Mouse (Mus musculus): ENCODE results near the gene Hsd17b12. TPM values are rescaled to one million over a fixed set of nuclear protein-coding genes. Genes with fewer than 3 reads are reported as not detected.

Gene Hsd17b12
- 123 TPM in 2 replicates for polyA plus RNA-seq (2015; fragmentation: Nextera tagmentation; extraction: Ambion mirVana)

DNA sequence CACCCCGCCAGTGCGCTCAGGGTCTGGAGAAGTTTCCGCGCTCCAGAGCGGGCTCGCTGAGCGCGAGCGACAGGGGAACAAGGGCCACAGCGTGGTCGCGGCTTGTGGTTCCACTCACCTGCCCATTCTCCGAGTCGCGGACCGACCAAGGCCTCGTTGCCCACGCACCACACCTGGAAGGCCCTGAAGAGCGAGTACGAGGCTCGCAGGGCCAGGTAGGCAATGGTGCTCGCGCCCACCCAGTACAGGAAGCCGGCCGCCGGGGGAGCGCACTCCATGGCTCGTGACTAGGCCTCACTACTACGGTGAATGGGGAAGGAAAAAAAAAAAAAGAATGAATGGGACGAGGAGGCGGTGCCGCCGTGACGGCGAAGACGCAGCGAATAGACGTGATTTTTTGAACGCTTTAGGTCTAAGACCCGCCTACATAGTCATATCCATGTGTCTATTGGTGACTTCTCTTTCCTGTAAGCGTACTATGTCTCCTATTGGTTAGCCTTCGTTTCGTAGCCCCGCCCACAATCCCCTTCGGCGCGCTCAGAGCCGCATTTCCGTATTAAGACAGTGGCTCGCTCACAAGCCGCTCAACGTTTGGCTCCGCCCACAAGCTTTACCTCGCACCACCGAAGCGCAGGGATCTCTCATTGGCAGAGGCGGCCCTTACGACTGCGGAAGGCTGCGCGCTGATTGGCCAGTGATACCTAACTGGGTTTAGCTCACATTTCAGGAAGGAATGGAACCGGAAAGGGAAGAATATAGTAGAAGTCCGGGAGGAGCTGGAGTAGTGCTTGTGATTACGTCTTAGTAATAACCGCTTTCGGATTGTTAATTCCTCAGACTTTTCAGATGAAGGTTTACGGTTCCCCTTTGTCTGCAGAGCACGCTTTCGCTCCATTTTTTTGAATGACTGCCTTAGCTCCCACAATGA, at the start of gene Hsd17b12:
Gene Hsd17b12 (minus strand): TSS at position 373 of the 928 bp plus-strand sequence.
- H3K4me3 ChIP-seq (replicated peaks), result peak within 1 kb of the TSS; percentile 92
- WGBS, result under 1% methylated on average over 69 of the region's 69 CpGs
- H3K27ac ChIP-seq (replicated peaks), result peak within 1 kb of the TSS; percentile 92
- H3K27me3 ChIP-seq, result no peaks in the 10 kb centered on the region; the same call in 1 of the 2 replicates
- H3K4me2 ChIP-seq (replicated peaks), result peak within 1 kb of the TSS; percentile 59
- peak; percentile 100 for ATAC-seq (ENCODE audit: insufficient number of reproducible peaks, low FRiP score, low TSS enrichment, low read depth)
- H3K9me3 ChIP-seq (replicated peaks), result no peaks in the 10 kb centered on the region
- peak within 1 kb of the TSS; percentile 89 for H3K9ac ChIP-seq
- no peaks in the 10 kb centered on the region for H3K36me3 ChIP-seq
- H3K4me1 ChIP-seq, result 0 out of 2 replicates have a peak, but pooled peaks cover 13% of the 10 kb centered on the region

- 76% methylated on average over 2 of the region's 2 CpGs for WGBS
- no peak overlapping the region for H3K4me3 ChIP-seq (replicated peaks)
- H3K9ac ChIP-seq, result no peak overlapping the region
- peaks cover 11% of the 10 kb centered on the region for H3K27me3 ChIP-seq
- no peak overlapping the region for H3K27ac ChIP-seq (replicated peaks)
- no peaks in the 10 kb centered on the region for H3K9me3 ChIP-seq (replicated peaks)
- H3K36me3 ChIP-seq, result no peaks in the 10 kb centered on the region
- no peak overlapping the region for H3K4me2 ChIP-seq (replicated peaks)
- no peaks in the 10 kb centered on the region for H3K4me1 ChIP-seq
- no peak for ATAC-seq (ENCODE audit: insufficient number of reproducible peaks, low FRiP score, low TSS enrichment, low read depth)
These were observed 27.1 kb upstream of the Hsd17b12 start for GRCm38 (mm10) chr2:94184906-94185305.

DNA sequence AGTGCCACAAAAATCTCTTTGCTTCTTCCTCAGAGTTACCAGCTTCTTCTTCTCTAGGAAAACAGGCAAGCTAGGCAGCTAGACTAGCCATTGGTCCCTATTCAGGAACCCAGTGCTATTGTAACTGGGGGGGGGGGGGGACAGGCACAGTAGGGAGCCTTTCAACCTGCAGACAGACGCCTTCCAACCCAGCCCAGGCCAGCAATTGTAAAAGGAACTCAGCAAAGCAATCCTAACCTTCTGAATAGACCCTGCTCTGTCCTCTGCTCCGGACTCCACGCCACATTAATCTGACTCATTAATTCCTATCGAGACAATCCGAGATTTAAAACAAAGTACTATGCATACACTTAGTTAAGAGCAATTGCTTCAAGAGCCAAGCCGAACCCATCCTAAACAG, 26.4 kb upstream of the Hsd17b12 start:
- no peaks in the 10 kb centered on the region for H3K9me3 ChIP-seq (replicated peaks)
- no peak for ATAC-seq (ENCODE audit: insufficient number of reproducible peaks, low FRiP score, low TSS enrichment, low read depth)
- H3K4me3 ChIP-seq (replicated peaks), result no peak overlapping the region
- no peak overlapping the region for H3K27ac ChIP-seq (replicated peaks)
- H3K4me1 ChIP-seq, result no peaks in the 10 kb centered on the region
- 14% methylated on average over 6 of the region's 6 CpGs for WGBS
- no peak overlapping the region for H3K9ac ChIP-seq
- peaks cover 11% of the 10 kb centered on the region for H3K27me3 ChIP-seq
- no peak overlapping the region for H3K4me2 ChIP-seq (replicated peaks)
- no peaks in the 10 kb centered on the region for H3K36me3 ChIP-seq

DNA sequence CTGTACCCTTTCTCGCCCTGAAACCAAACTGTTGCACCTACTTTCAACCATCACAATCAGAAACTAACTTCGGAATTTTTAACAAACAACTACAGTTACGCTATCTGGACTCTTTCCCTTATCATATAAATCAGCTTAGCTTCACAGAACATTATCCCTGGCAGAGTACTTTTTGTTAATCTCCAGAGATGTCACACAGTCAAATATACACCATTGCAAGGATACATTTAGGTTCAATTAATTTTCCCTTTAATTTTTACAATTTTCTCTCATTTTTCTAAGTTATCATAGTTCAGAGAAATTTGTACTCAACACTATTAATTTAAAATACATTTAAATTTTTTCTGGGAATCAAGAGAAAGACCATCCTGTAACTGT, 21.3 kb upstream of the Hsd17b12 start:
- H3K4me1 ChIP-seq, result peaks cover 13% of the 10 kb centered on the region
- ATAC-seq (ENCODE audit: insufficient number of reproducible peaks, low FRiP score, low TSS enrichment, low read depth), result no peak; the same call in 1 of the 2 replicates
- H3K9ac ChIP-seq, result no peak overlapping the region
- WGBS, result under 1% methylated on average over 3 of the region's 3 CpGs
- H3K27ac ChIP-seq (replicated peaks), result no peak overlapping the region
- H3K27me3 ChIP-seq, result peaks cover 8% of the 10 kb centered on the region
- no peaks in the 10 kb centered on the region for H3K9me3 ChIP-seq (replicated peaks)
- peak overlapping the region; percentile 84 for H3K4me3 ChIP-seq (replicated peaks)
- no peaks in the 10 kb centered on the region for H3K36me3 ChIP-seq
- H3K4me2 ChIP-seq (replicated peaks), result peak overlapping the region; percentile 62; the same call in 1 of the 2 replicates

GRCm38 (mm10) chr2:94178321-94179029, 20.7 kb upstream of the Hsd17b12 start:
- H3K4me1 ChIP-seq, result peaks cover 13% of the 10 kb centered on the region
- H3K27me3 ChIP-seq, result peaks cover 7% of the 10 kb centered on the region
- H3K9me3 ChIP-seq (replicated peaks), result no peaks in the 10 kb centered on the region
- ATAC-seq (ENCODE audit: insufficient number of reproducible peaks, low FRiP score, low TSS enrichment, low read depth), result peak; percentile 91
- H3K4me2 ChIP-seq (replicated peaks), result peak overlapping the region; percentile 62
- no peaks in the 10 kb centered on the region for H3K36me3 ChIP-seq
- 1% methylated on average over 22 of the region's 22 CpGs for WGBS
- H3K9ac ChIP-seq, result peak overlapping the region; percentile 64
- no peak overlapping the region for H3K27ac ChIP-seq (replicated peaks)
- H3K4me3 ChIP-seq (replicated peaks), result peak overlapping the region; percentile 84

DNA sequence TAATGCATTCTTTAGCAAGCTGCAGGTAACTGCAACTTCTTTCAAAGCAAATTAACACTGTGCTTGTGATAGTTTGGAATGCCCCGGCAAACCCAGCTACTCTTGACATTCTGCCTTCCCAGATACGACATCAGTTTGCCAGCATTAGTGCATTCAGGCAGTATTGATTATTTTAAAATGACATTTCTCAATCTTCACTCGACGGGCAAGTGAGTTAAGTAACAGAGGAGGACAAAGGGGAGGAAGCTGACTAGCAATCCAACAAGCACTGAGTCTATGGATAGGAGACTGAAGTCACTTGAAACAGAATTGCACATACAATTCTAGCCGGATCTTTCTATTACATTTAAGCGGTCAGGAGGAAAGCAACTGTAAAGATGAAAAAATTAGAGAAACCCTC, 19.5 kb upstream of the Hsd17b12 start:
- Histone ChIP-seq H3K4me3 (replicated peaks) (no peak overlapping the region), H3K4me1 (peaks cover 13% of the 10 kb centered on the region), H3K27ac (replicated peaks) (no peak overlapping the region), H3K4me2 (replicated peaks) (peak overlapping the region; percentile 62; the same call in 1 of the 2 replicates), H3K27me3 (no peaks in the 10 kb centered on the region), H3K9me3 (replicated peaks) (no peaks in the 10 kb centered on the region), H3K9ac (no peak overlapping the region), H3K36me3 (no peaks in the 10 kb centered on the region)
- 80% methylated on average over 6 of the region's 6 CpGs for WGBS
- no peak for ATAC-seq (ENCODE audit: insufficient number of reproducible peaks, low FRiP score, low TSS enrichment, low read depth)

- Histone ChIP-seq H3K9me3 (replicated peaks) (no peaks in the 10 kb centered on the region), H3K27me3 (no peaks in the 10 kb centered on the region), H3K4me2 (replicated peaks) (no peak overlapping the region), H3K36me3 (no peaks in the 10 kb centered on the region), H3K27ac (replicated peaks) (no peak overlapping the region), H3K4me1 (peaks cover 13% of the 10 kb centered on the region), H3K9ac (no peak overlapping the region), H3K4me3 (replicated peaks) (no peak overlapping the region)
- no peak for ATAC-seq (ENCODE audit: insufficient number of reproducible peaks, low FRiP score, low TSS enrichment, low read depth)
- WGBS, result 90% methylated on average over 3 of the region's 3 CpGs
These were observed 18.6 kb upstream of the Hsd17b12 start for GRCm38 (mm10) chr2:94176381-94176780.

GRCm38 (mm10) chr2:94173549-94173948, 15.8 kb upstream of the Hsd17b12 start:
- Histone ChIP-seq H3K4me2 (replicated peaks) (no peak overlapping the region), H3K27ac (replicated peaks) (no peak overlapping the region), H3K4me3 (replicated peaks) (no peak overlapping the region), H3K4me1 (peaks cover 13% of the 10 kb centered on the region), H3K9ac (no peak overlapping the region), H3K27me3 (no peaks in the 10 kb centered on the region), H3K36me3 (no peaks in the 10 kb centered on the region), H3K9me3 (replicated peaks) (no peaks in the 10 kb centered on the region)
- ATAC-seq (ENCODE audit: insufficient number of reproducible peaks, low FRiP score, low TSS enrichment, low read depth), result no peak
- WGBS, result 89% methylated on average over 13 of the region's 13 CpGs

DNA sequence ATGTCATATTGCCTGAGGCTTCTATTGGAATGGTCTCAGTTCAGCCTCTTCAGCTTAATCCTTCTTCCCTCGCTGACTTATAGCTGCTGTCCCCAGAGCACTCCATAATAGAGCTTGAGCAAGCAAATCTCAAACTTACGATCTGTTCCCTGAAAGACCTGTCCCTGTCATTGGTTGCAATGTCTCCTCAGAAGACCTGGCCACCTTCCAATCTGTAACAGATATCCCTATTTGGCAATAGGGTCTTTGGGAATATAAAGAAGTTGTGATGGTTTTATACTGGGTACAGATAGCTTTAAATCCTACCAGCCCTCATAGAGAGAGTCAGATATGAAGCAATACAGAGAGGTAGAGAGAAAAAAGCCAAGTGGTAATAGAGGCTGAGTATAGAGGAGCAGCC, 5.4 kb upstream of the Hsd17b12 start:
- H3K4me2 ChIP-seq (replicated peaks), result no peak overlapping the region
- H3K4me1 ChIP-seq, result no peaks in the 10 kb centered on the region
- no peak overlapping the region for H3K4me3 ChIP-seq (replicated peaks)
- no peaks in the 10 kb centered on the region; the same call in 1 of the 2 replicates for H3K27me3 ChIP-seq
- 53% methylated on average over 2 of the region's 2 CpGs for WGBS
- H3K9ac ChIP-seq, result no peak overlapping the region
- H3K27ac ChIP-seq (replicated peaks), result no peak overlapping the region
- H3K36me3 ChIP-seq, result no peaks in the 10 kb centered on the region
- H3K9me3 ChIP-seq (replicated peaks), result no peaks in the 10 kb centered on the region
- no peak for ATAC-seq (ENCODE audit: insufficient number of reproducible peaks, low FRiP score, low TSS enrichment, low read depth)

- WGBS, result 61% methylated on average over 6 of the region's 6 CpGs
- no peaks in the 10 kb centered on the region for H3K9me3 ChIP-seq (replicated peaks)
- no peaks in the 10 kb centered on the region; the same call in 1 of the 2 replicates for H3K27me3 ChIP-seq
- no peaks in the 10 kb centered on the region for H3K4me1 ChIP-seq
- no peak overlapping the region for H3K4me3 ChIP-seq (replicated peaks)
- H3K4me2 ChIP-seq (replicated peaks), result no peak overlapping the region
- no peak overlapping the region for H3K27ac ChIP-seq (replicated peaks)
- no peak for ATAC-seq (ENCODE audit: insufficient number of reproducible peaks, low FRiP score, low TSS enrichment, low read depth)
- H3K36me3 ChIP-seq, result no peaks in the 10 kb centered on the region
- H3K9ac ChIP-seq, result no peak overlapping the region
These were observed 4.4 kb upstream of the Hsd17b12 start for GRCm38 (mm10) chr2:94162141-94162540.

- Histone ChIP-seq H3K9ac (no peak overlapping the region), H3K27ac (replicated peaks) (peak overlapping the region; percentile 86)
These were observed 738 bp upstream of the Hsd17b12 start for GRCm38 (mm10) chr2:94158520-94158884.

More at GRCm38 (mm10) chr2:94158520-94158884, 738 bp upstream of the Hsd17b12 start:
- Histone ChIP-seq H3K9me3 (replicated peaks) (no peaks in the 10 kb centered on the region), H3K36me3 (no peaks in the 10 kb centered on the region), H3K4me2 (replicated peaks) (peak overlapping the region; percentile 52), H3K4me1 (0 out of 2 replicates have a peak, but pooled peaks cover 12% of the 10 kb centered on the region), H3K27me3 (no peaks in the 10 kb centered on the region; the same call in 1 of the 2 replicates), H3K4me3 (replicated peaks) (peak overlapping the region; percentile 92)
- 25% methylated on average over 4 of the region's 4 CpGs for WGBS
- no peak for ATAC-seq (ENCODE audit: insufficient number of reproducible peaks, low FRiP score, low TSS enrichment, low read depth)
